Mouse (Mus musculus): Measurements from ENCODE around the gene Rpn2. TPM values are rescaled to one million over a fixed set of nuclear protein-coding genes. Genes with fewer than 3 reads are reported as not detected.

The Rpn2 gene
- polyA plus RNA-seq, 1 experiment: 141 TPM

DNA sequence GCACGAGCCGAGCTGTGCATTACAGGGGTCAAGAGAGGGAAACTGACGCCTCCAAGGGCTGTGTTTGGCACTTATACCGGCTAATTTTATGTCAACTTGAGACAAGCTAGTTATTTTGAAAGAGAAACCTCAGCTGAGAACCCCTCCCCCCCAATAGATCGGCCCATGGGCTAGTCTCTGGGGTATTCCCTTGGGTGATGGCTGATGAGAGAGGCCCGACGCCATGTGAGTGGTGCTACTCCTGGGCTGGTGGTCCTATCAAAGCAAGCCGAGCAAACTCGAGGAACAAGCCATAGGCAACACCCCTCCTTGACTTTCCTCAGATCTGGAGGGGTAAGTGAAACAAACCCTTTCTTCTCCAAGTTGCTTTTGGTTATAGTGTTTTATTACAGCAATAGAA lies 16.3 kb upstream of the Rpn2 start:
- H3K27me3 ChIP-seq (ENCODE audit: control insufficient read depth, insufficient read depth, low read length): no peaks in the 10 kb centered on the region
- TF ChIP-seq POLR2A (IDR thresholded peaks at IDR 0.05; ENCODE audit: low read depth, low read length) (no peak), CTCF (IDR thresholded peaks at IDR 0.05; ENCODE audit: extremely low read depth, insufficient read length, insufficient replicate concordance, low read depth, low read length) (no peak)
- H3K4me1 ChIP-seq (ENCODE audit: control insufficient read depth, insufficient read depth, insufficient read length, low read length): peaks cover 5% of the 10 kb centered on the region
- H3K36me3 ChIP-seq (ENCODE audit: control insufficient read depth, insufficient read depth, low read length): no peaks in the 10 kb centered on the region
- WGBS: 32% methylated on average over 9 of the region's 9 CpGs
- H3K27ac ChIP-seq (ENCODE audit: insufficient read depth, low read depth, low read length): no peak overlapping the region
- H3K4me3 ChIP-seq (ENCODE audit: low read depth, low read length): peak overlapping the region; percentile 4; the same call in 1 of the 2 replicates

DNA sequence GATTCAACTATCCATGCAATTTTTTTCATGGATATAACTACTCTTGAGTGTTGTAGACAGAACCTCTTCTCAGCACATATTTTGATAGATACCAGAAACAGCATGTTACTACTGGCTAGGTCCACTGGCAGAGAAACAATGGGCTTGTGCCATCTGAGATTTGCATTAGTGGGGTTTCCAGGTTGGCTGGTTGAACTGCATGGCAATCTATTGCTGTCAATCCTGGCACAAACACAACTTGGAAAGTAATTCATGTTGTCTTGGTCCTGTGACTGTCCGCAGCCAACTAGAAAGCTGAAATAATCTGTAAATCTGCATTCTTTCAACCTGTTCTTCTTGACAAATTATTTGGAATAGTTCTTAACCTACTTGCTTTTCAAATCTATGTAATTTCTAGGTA lies 15.7 kb upstream of the Rpn2 start:
- Histone ChIP-seq H3K36me3 (ENCODE audit: control insufficient read depth, insufficient read depth, low read length) (no peaks in the 10 kb centered on the region), H3K27ac (ENCODE audit: insufficient read depth, low read depth, low read length) (no peak overlapping the region), H3K4me1 (ENCODE audit: control insufficient read depth, insufficient read depth, insufficient read length, low read length) (peaks cover 5% of the 10 kb centered on the region), H3K4me3 (ENCODE audit: low read depth, low read length) (no peak overlapping the region), H3K27me3 (ENCODE audit: control insufficient read depth, insufficient read depth, low read length) (no peaks in the 10 kb centered on the region)
- TF ChIP-seq POLR2A (IDR thresholded peaks at IDR 0.05; ENCODE audit: low read depth, low read length) (no peak), CTCF (IDR thresholded peaks at IDR 0.05; ENCODE audit: extremely low read depth, insufficient read length, insufficient replicate concordance, low read depth, low read length) (no peak)
- WGBS: 87% methylated on average over 1 of the region's 1 CpGs

DNA sequence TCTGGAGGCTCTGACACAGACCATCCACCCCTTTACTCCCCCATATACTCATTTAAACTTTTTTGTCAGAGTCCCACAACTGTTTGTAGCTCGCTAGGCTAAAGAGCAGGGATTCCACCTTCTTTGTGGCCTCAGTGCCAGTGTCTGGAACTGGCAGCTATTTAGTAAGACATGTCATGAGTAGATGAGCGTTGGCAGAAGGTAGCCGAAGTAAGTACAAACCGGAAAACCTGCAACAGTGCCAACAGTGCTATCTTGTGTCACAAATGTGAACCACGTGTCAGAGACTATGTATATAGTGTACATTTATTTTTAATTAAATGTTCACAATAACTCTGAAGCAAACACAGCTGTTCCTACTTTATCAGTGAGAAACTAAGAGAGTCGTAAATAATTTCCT lies 15.0 kb upstream of the Rpn2 start:
- H3K27ac ChIP-seq (ENCODE audit: insufficient read depth, low read depth, low read length): no peak overlapping the region

DNA sequence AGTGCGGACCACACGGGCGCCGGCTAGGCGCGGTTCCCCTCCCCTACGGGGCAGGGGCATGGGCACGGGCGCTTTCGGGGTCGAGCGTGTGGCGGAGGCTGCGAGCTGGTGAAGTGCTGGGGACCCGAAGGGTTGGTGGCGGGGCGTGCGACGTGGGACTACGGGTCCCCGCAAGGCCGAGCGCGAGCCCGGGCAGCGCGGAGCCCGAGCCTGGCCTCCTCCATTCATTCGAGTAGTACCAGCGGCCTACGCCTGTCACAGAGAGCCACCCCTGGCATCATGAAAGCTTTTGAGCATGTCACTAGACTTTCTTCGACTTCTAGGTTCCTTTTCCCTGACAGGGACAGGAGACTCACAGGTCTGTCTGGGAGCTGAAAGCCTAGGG lies 591 bp downstream of the Rpn2 start, which contains the start of gene Mroh8:
TSS of gene Mroh8 (minus strand) at position 134 of the 385 bp plus-strand sequence.
- under 1% methylated on average over 32 of the region's 32 CpGs for WGBS
- Histone ChIP-seq H3K27ac (ENCODE audit: insufficient read depth, low read depth, low read length) (peak within 1 kb of the TSS; percentile 79), H3K4me1 (ENCODE audit: control insufficient read depth, insufficient read depth, insufficient read length, low read length) (peaks cover 4% of the 10 kb centered on the region; the same call in 1 of the 2 replicates), H3K36me3 (ENCODE audit: control insufficient read depth, insufficient read depth, low read length) (peaks cover 8% of the 10 kb centered on the region), H3K27me3 (ENCODE audit: control insufficient read depth, insufficient read depth, low read length) (no peaks in the 10 kb centered on the region), H3K4me3 (ENCODE audit: low read depth, low read length) (peak within 1 kb of the TSS; percentile 90)
- TF ChIP-seq POLR2A (IDR thresholded peaks at IDR 0.05; ENCODE audit: low read depth, low read length) (no peak), CTCF (IDR thresholded peaks at IDR 0.05; ENCODE audit: extremely low read depth, insufficient read length, insufficient replicate concordance, low read depth, low read length) (no peak)

More for the DNA sequence above, 15.0 kb upstream of the Rpn2 start:
- peaks cover 5% of the 10 kb centered on the region for H3K4me1 ChIP-seq (ENCODE audit: control insufficient read depth, insufficient read depth, insufficient read length, low read length)
- H3K27me3 ChIP-seq (ENCODE audit: control insufficient read depth, insufficient read depth, low read length): no peaks in the 10 kb centered on the region
- H3K36me3 ChIP-seq (ENCODE audit: control insufficient read depth, insufficient read depth, low read length): no peaks in the 10 kb centered on the region
- TF ChIP-seq POLR2A (IDR thresholded peaks at IDR 0.05; ENCODE audit: low read depth, low read length): no peak
- no peak for TF ChIP-seq CTCF (IDR thresholded peaks at IDR 0.05; ENCODE audit: extremely low read depth, insufficient read length, insufficient replicate concordance, low read depth, low read length)
- WGBS: 25% methylated on average over 6 of the region's 6 CpGs
- H3K4me3 ChIP-seq (ENCODE audit: low read depth, low read length): no peak overlapping the region

DNA sequence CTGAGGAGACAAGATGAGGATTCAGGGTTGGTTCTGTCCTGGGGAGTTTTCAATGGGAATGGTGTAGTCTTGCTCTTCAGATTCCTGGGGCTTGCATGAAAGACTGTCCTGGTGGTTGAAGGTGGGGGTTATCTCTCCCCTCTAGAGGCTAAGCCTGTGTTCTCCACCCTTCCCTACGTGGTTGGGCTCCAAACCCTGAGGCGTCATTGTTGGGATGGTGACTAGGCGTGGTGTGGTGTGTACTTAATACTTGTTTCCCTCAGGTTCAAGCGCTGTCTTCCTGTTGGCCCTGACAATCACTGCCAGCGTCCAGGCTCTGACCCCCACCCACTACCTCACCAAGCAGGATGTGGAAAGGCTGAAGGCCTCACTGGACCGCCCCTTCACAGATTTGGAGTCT lies 4.5 kb downstream of the Rpn2 start:
- peaks cover 4% of the 10 kb centered on the region; the same call in 1 of the 2 replicates for H3K4me1 ChIP-seq (ENCODE audit: control insufficient read depth, insufficient read depth, insufficient read length, low read length)
- WGBS: 80% methylated on average over 6 of the region's 6 CpGs
- no peak overlapping the region for H3K27ac ChIP-seq (ENCODE audit: insufficient read depth, low read depth, low read length)
- no peaks in the 10 kb centered on the region for H3K27me3 ChIP-seq (ENCODE audit: control insufficient read depth, insufficient read depth, low read length)
- no peak overlapping the region for H3K4me3 ChIP-seq (ENCODE audit: low read depth, low read length)
- peaks cover 18% of the 10 kb centered on the region for H3K36me3 ChIP-seq (ENCODE audit: control insufficient read depth, insufficient read depth, low read length)
- no peak for TF ChIP-seq CTCF (IDR thresholded peaks at IDR 0.05; ENCODE audit: extremely low read depth, insufficient read length, insufficient replicate concordance, low read depth, low read length)
- TF ChIP-seq POLR2A (IDR thresholded peaks at IDR 0.05; ENCODE audit: low read depth, low read length): no peak

DNA sequence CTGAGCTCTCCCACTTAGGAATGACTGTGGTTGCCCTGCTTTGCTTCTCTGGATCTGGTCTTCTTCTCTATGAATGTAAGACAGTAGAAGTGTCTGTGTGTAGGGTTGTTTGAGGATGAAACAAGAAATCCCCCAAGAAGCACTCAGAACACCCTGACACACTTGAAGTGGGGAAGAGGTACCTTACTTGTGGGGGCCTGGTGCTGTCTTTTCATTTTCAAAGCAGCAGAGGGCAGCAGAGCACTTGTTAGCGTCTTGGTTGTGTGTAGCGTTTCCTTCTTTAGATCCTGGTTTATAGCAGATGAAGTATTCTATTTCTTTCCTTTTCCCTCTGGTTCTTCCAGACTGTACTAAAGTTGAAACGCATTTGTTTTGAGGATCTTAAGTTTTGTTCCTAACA lies 8.7 kb downstream of the Rpn2 start:
- TF ChIP-seq POLR2A (IDR thresholded peaks at IDR 0.05; ENCODE audit: low read depth, low read length) (no peak), CTCF (IDR thresholded peaks at IDR 0.05; ENCODE audit: extremely low read depth, insufficient read length, insufficient replicate concordance, low read depth, low read length) (peak; percentile 3; the same call in 1 of the 2 replicates)

DNA sequence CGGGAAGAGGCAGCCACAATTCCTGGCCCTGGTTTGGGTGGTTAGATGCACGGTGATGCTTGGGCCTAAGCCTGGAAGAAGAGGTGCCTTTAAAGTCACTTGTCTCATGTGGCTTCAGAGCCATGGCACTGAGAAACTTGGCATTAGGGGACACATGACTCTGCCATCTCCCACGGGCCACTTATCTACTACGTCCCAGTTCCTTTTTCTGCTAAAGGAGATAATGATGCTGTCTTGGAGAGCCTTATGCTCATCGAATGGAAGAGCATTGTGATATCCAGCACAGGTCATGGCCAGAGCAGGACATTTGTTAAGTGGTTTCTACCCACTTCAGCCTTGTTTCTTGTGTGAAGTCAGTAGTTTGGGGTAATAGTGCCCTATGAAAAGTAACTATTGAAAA lies 10.2 kb downstream of the Rpn2 start:
- H3K4me1 ChIP-seq (ENCODE audit: control insufficient read depth, insufficient read depth, insufficient read length, low read length): no peaks in the 10 kb centered on the region
- H3K27me3 ChIP-seq (ENCODE audit: control insufficient read depth, insufficient read depth, low read length): no peaks in the 10 kb centered on the region
- no peak overlapping the region for H3K27ac ChIP-seq (ENCODE audit: insufficient read depth, low read depth, low read length)
- peaks cover 56% of the 10 kb centered on the region for H3K36me3 ChIP-seq (ENCODE audit: control insufficient read depth, insufficient read depth, low read length)
- 87% methylated on average over 5 of the region's 5 CpGs for WGBS
- TF ChIP-seq CTCF (IDR thresholded peaks at IDR 0.05; ENCODE audit: extremely low read depth, insufficient read length, insufficient replicate concordance, low read depth, low read length) (no peak), POLR2A (IDR thresholded peaks at IDR 0.05; ENCODE audit: low read depth, low read length) (no peak)
- H3K4me3 ChIP-seq (ENCODE audit: low read depth, low read length): no peak overlapping the region

More for the DNA sequence above, 8.7 kb downstream of the Rpn2 start:
- H3K4me3 ChIP-seq (ENCODE audit: low read depth, low read length): no peak overlapping the region
- no peaks in the 10 kb centered on the region for H3K4me1 ChIP-seq (ENCODE audit: control insufficient read depth, insufficient read depth, insufficient read length, low read length)
- H3K36me3 ChIP-seq (ENCODE audit: control insufficient read depth, insufficient read depth, low read length): peaks cover 51% of the 10 kb centered on the region
- no peaks in the 10 kb centered on the region for H3K27me3 ChIP-seq (ENCODE audit: control insufficient read depth, insufficient read depth, low read length)
- no peak overlapping the region for H3K27ac ChIP-seq (ENCODE audit: insufficient read depth, low read depth, low read length)
- WGBS: 13% methylated on average over 3 of the region's 3 CpGs
